Mouse (Mus musculus): ENCODE measurements at regions not wholly inside any gene's neighbourhood (a gene's known extent, or its start where the extent isn't known, plus 50 kb on each side); places are given as distances from the start of the nearest gene placed in this dataset.
"Not testable (repeated sequence)": the region's sequence is repeated elsewhere in the genome, so short reads cannot be mapped to it uniquely, and the experiment has no call there.

DNA sequence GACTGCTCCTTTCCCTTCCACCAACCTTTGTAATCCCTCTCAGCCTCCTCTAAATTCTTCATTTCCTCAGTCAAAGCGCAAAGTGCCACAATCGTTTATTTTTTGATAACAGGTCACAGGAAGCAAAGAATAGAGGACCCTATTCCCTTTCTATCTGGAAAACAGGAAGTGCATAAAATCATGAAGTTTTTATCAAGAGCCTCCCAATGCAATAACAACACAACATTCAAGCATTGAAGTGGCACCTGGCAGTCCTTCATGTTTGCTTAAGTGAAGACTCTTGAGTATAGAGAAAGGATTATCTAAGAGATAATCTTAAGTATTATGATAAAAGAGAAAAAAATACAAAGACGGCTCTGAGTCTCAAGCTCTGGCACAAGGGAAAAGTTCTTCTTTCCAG is 111.9 kb downstream of the Ibtk start:
- DNase-seq (ENCODE audit: low spot score in 2 of 2), result no peak

DNA sequence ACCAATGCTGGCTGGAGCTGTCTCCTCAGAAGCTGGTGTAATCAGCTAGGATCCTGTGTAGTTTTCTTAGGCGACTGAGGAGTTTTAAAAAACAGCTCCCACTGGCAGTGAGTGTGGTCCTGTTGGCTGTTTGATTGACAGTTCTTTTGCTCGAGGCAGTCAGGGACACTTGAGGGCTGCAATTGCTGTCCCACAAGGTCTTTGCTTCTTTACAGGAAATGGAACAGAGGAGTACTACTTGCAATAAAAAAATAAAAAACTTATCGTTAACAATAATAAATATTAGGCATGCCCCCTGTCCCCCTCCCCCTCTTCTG is 113.0 kb downstream of the Ibtk start:
- DNase-seq (ENCODE audit: low spot score in 2 of 2), result no peak

DNA sequence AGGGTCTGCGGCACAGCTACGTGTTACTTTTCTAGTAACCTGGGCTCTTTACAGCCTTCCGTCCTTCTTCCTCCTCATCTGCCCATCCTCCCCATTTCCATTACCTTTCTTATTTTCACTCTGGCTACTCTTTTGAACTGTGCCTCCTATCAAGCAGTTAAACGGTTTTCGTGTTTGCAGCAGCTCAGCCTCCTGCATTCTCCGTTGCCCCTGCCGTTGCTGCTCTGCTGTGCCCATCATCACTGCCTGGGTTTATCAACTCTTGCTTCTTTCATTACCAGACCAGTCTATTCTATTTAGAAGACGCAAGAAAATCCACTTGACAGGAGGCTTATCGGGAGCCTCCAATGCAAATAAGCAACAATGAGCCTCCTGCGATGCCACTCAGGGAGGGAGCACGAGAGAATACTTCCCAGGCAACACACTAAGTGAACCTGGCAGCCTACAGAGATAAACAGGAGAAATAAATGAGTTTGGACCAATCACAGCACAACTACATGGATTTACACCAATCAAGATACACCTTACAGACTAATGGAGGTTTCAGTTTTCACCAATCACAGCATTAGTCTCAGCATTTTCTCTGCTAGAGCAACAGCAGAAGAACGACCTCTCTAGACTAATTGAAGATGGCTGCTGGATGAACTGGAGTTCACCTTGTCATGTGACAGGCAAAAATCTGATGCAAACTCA is 113.5 kb downstream of the Ibtk start:
- no peak for DNase-seq (ENCODE audit: low spot score in 2 of 2)

DNA sequence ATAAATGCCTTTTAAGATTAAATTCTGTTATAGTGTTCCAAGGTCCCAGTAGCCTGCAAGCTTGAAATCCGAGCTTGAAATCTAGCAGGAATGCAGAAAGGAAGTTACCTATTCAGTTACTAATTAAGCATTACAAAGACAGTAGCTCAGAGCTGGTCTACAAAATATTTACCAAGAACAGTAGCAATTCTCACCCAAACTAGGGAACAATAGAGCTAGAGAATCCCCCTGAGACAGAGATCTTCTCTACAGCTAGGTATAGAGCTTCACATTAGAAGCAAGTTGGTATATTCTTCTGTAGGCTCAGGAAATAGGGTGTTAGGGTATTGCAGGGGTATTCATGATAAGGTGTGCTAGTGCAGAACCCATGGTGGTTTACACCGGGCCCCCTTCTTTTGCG is 114.3 kb downstream of the Ibtk start:
- not testable (repeated sequence) for DNase-seq (ENCODE audit: low spot score in 2 of 2)

DNA sequence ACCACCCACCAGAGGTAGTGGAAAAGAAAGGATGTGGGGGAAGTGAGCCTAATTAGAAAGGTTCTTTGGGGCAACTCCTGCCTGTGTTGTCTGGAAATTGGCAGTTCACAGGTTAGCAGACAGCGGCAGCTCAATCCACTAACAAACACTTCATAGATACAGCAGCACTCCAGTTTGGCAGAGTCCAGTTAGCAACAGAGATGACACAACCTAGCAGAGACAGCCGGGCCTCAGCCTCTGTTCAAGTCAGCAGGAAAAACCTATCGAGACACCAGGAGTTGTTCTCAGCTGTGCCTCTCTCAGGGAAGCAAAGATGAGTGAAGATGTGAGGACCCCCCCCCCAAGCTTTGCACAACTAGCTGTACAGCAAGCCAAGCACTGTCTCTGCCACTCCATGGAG is 131.2 kb downstream of the Ibtk start:
- no peak for DNase-seq (ENCODE audit: low spot score in 2 of 2)

DNA sequence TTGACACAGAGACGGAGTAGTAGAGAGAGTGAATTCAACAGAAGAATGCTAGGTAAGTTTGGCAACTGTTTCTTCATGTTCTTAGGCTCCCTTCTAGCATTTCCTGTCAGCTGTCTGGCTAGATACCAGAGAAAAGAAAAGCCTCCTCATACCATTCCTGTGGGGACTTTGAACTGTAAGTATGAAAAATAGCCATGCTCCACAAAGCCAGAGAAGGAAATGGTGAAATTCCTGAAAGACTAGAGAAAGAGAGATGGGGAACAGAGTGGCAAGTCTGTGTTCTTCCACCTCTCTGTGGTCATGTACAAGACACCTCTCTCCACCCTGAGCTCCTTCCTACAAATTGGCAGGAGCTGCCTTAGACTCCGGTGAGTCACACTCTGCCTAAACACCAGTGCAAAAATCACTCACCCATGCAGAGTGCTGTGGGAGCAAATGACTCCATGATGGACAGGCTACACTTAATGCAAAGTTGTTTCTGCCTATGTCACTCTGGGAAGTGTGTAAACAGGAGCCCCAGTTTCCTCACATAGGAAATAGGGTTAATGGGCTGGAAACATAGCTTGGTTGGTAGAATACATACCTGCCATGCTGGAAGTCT is 131.9 kb downstream of the Ibtk start:
- DNase-seq (ENCODE audit: low spot score in 2 of 2), result no peak

DNA sequence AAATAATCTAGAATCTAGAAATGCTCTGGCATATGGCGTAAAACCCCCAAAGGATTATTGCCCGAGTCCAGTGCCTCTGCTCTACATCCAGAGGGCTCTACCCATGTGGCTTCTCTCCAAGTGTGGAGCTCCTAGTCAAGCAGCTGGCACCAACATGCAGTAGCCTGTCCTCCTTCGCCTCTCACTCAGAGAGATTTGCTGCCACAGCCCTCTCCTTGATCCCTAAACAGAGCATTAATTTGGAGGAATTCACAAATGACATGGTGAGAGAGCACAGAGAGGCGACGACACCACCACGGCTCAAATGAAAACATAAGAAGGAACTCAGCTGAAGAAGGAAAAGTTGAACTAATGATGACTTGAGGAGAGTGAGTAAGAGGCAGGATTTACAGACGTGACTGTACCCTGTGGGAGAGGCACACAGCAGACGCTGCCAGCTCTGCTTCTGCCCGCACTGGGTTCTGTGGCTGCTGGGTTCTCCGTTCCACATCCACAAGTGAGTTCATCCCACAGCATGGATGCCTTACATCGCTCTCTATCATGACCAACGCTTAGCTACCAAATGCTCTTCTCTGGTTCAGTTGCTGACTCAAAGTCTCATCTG is 132.8 kb downstream of the Ibtk start:
- no peak for DNase-seq (ENCODE audit: low spot score in 2 of 2)

DNA sequence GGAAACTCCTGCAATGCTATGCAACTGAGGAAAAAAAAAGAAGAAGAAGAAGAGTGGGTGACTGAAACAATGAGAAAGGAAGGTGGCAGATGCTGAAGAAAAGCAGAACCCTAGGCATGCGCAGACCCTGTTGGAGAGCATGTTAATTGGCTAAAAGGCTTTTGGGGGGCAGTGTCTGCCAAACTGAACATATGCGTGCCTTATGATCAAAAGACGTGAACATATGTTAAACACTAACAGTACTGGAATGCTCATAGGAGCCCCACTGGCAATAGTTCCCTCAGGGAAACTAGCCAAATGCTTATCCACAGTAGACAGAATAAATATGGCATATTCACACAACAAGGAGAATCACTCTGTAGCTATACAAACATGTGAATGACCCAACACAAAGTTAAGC is 140.0 kb downstream of the Ibtk start:
- no peak for DNase-seq (ENCODE audit: low spot score in 2 of 2)

DNA sequence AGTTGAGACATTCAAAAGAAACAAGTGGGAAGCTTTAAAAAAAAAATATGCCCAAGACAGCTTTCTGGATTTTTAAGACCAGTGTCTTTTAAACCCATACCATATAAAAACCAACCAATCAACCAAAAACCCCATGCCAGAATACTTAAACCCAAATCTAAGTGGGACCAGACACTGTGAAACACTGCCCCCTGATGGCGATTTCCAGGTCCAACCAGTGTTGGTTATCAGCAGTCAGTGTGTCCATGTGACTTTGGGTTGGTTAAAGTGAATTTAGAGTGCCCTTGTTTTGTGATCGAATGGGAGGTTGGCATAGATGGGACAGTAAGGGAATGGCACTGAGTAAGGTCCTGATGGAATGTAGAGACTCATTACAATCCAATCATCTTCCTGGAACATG is 152.2 kb downstream of the Ibtk start:
- DNase-seq (ENCODE audit: low spot score in 2 of 2), result no peak

DNA sequence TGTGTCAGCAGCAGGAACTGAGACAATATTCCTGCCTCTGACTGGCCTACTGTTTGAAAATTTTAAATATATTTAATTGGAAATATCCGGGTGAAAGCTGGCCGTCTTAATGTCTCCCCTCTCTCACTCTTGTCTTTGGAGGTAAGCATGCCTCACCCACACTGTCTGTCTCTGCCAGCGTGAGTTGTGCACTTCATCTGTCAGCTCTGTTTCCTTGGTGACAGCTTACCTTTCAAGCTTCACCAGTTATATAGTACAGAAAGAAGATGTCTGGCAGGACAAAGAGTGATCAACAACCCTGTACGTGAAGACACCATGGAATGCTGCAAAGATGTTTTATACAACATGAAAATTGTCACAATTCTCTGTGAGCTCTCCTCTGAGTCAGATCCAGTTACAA is 155.3 kb downstream of the Ibtk start:
- no peak for DNase-seq (ENCODE audit: low spot score in 2 of 2)

DNA sequence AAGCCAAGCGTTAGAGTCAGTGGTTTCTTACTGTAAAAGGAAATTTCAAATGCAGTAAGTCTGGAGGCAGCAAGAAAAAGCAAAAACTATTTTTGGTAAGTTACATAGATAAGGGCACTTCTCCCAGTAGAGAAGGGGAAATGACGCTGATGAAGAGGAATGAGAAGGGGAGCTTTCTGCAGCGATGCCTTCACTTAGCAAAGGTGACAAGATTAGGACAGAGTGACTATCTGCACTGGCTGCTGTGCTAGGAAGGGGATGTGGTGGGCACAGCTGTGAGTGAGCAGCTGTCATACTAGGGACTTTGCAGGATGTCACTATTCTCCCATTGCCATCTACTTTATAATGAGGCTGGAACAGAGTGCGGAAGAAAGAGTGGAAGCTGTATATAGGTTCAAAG is 156.5 kb downstream of the Ibtk start:
- DNase-seq (ENCODE audit: low spot score in 2 of 2), result no peak

DNA sequence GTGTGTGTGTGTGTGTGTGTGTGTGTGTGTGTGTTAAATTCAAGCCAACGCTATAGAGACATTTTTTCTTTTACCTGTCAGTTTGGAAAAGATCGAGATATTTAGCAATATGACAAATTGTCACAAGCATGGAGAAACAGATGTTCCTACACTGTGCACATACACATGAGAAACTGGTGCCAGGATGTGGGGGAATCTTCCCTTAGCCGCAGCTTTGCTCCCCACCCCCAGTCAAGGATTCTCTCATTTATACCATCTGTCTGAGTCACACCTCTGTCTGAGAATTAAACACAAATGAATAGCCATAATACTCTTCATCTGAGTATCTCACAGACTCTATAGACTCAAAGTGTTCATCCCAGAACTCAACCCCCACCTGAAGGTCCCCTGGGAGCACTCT is 159.9 kb downstream of the Ibtk start:
- no peak for DNase-seq (ENCODE audit: low spot score in 2 of 2)

DNA sequence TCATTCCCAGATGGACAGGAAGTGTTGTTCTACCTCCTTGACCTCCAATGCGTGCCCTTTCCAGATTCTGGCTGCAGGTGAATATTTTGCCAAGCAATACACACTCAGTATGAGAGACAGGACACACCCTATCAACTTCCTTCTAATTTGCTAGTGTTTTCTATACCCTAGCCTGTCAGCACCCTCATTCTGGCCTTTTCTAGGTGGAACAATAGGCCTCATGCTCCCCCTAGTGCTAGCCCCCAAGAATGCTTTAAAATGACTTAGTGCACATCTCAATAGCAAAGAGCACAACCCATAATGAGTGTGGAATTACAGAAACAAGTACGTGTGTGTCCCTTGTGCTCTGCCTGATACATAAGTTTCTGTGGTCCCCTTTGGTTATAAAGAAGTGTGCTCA is 161.1 kb downstream of the Ibtk start:
- DNase-seq (ENCODE audit: low spot score in 2 of 2), result no peak

DNA sequence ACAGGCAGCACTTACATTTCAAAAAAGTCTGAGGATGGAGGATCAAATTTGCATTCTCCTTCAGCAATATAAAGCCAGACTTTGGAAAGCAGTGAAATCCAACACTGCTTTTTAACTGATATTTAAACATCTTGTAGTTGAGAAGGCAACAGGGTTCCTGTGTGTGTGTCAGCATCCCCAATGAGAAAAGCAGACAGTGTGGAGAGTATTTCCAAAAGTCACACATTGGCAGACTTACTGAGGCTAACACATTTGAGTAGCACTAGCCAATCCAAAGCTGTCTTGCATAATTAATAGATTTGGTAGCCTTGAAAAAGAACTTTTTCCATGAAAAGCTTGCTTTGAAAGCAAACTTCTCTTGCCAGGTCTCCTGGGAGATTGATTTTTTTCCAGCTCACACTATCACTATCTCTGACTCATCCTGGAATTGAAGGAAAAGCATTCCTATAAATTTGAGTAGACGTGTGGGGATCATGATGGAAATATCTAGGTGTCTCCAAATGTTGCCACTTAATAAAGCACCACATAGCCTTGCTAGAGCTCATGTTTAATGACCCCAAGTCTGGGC is 168.0 kb downstream of the Ibtk start:
- no peak for DNase-seq (ENCODE audit: low spot score in 2 of 2)

DNA sequence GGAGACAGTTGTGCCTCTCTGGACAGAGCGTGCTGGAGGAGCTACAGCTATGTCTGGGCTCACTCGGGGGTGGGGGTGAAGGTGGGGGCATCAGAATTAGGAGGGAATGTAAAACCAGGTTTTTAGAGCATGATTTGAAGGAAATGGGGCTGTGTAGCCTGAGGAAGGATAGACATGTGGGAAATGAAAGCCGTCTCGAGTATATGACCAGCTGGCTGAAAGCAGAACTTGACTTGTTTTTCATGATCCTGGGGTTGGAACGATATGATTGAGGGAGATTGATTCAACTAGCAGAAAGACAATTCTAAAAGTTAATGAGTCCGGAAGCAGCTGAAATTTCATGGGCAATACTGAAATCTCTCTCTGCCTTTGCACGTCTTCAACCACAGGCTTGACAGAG is 171.3 kb downstream of the Ibtk start:
- no peak for DNase-seq (ENCODE audit: low spot score in 2 of 2)

DNA sequence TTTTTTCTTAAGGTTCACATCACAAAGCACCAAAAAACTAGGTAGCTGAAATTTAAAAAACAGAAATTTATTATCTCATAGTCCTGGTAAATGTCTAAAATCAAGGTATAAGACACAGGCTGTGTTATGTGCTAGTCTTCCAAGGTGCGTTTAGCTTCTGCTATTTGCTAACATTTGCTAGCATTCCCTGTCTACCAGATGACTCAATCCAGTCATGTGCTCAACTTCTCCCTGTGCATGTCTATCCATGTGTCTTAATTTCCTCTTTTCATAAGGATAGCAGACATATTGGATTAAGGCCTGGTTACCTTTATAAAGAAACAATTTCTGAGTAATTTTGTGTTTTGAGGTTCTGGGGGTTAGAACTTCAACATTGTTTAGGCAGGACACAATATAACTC is 171.8 kb downstream of the Ibtk start:
- DNase-seq (ENCODE audit: low spot score in 2 of 2), result no peak

DNA sequence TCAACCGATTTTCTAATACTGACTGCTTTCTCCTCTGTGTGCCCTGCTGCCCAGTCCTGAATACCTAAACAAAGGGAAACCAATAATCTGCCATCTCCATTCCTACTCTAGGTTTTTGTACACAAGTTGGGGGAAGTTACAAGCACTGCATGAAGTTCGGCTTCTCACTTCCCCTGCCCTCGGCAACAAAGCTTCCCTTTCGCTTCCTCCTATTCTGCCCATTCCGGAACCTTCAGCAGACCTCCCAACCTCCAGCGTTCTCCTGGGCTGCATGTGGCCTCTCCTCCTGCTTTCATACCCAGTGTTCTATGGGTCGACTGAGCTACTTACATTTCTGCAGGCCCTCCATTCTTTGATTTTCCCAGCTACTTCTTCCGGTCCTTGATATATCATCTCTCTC is 180.3 kb downstream of the Ibtk start:
- DNase-seq (ENCODE audit: low spot score in 2 of 2), result no peak

DNA sequence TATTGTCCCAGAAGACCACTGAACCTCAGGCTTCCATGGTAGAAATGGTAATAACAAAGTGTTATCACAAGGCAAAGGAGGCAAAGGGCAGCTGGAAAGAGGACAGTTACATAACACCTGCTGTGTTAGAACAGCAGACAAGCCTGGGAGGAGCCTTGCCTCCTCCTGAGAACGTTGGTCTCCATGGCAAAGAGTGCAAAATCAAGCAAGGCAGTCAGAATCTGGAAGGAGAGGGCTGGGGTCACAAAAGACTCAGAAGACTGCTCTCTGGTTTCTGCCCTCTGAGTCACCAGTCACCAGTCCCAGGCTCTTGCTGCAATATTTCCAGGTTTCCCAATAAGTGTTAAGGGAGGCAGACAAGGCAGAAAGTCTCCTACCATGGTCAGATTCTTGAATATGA is 197.3 kb downstream of the Ibtk start:
- DNase-seq (ENCODE audit: low spot score in 2 of 2), result no peak

DNA sequence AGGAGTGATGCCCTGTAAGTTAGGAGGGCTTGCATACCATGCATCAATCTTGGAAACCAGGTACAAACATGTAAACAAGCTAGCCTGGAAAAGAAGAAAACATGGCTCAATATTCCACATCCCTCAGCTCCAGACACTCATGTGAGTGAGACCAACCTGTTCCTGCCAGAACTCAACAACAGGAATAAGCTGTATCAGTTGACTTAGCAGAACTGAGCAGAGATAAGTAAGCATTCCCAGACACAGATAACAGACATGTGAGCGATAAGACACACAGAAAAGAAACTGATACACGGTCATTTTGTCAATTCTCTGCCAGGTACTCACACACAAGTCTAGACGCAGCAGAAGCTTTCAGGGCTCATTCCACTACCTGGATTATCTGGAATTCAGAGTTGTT is 198.7 kb downstream of the Ibtk start:
- no peak for DNase-seq (ENCODE audit: low spot score in 2 of 2)

DNA sequence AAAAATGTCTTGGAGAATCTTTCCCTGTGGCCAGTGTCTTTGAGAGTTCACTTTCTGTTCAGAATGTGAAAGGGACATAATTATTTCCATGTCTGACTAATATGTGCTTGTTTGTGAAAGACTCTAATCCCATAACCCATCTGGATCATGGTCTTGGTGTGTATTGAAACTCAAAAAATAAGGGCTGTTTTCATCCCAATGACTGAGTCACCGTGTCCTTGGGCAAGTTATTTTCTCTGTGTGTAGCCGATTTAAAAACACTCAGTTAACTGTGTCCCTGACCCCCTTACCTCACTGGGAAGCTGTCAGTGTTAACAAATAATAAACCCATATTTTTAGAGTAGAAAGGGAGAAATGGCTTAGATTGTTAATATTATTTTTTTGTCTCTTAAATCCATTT is 202.9 kb downstream of the Ibtk start:
- DNase-seq (ENCODE audit: low spot score in 2 of 2), result no peak

DNA sequence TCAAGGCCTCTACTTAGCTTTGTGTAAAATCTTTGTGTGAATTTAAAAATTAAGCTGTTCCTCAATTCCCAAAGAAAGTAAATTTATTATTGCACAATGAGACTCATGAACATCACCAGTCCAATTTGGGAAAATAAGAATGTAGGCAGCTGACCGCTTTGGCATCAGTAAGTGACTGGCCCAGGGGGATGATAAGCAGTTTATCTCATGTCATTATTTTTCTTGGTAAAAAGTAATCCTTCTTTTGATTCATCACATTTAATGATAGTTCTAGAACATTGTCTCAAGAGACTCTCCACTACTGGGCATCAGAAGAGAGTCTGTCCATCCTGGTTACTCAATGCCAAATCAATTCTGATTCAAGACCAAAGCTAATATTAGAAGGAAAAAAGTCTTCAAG is 203.6 kb downstream of the Ibtk start:
- DNase-seq (ENCODE audit: low spot score in 2 of 2), result no peak

DNA sequence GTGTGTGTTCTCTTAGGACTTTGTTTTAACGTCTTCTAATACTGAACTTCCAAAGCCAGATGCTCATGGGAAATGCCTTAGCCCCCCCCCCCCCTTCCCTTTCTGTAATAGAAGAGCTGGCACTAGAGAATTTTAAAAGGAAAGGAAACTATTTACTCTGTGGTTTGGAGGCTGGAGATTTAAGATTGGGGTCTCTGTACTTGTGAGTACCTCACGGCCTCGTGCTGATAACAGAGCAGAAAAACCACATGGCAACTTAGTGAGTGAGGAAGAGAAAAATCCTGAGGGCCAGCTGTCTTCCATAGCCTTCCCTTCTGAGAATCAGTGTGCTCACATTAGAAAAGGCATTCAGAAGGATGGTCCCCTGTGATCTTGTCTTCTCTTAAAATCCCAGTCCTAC is 210.6 kb downstream of the Ibtk start:
- DNase-seq (ENCODE audit: low spot score in 2 of 2), result no peak

DNA sequence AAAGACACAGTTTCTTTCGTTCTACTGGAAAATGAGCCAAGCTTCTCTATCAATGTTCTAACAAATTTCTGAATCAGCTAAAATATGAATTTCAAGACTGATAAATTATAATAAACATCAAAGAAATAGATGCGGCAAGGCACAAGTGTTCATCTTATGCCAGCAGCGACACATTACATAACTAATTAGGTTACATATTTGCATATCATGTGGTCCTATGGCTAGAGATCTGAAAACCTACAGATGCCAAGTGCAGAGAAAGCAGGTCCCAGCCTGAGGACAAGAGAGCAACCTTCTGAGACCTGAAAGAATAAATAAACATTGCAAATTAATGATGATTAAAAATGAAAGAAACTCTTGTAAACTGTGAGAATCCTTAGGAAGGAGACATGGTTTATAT is 201.3 kb upstream of the Tent5a start:
- no peak for DNase-seq (ENCODE audit: low spot score in 2 of 2)

DNA sequence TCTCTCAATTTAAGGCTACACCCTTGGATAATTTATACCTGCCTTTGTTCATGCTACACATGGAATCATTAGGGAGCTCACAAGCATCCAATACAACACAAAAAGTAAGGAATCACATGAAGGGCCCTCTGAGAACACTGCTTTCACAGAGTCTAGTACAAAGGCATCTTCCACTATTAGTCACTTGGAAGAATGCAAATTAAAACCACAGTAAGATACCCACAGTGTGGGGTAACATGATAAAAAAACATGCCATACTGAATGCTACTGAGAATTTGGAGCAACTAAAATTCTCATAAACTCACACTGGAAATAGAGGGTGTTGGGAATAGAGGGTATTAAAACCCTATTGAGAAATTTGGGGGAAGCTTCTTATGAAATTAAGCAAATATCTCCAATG is 197.6 kb upstream of the Tent5a start:
- no peak for DNase-seq (ENCODE audit: low spot score in 2 of 2)
